In genomic region chr8:3236277-3236676, GRCm38 (mm10) we compare ENCODE assay signal across 19 mouse cellular contexts. TPM values are rescaled to one million over a fixed set of nuclear protein-coding genes. Genes with fewer than 3 reads are reported as not detected.
A peak's percentile ranks its signal among the peaks of the same experiment; 100 is the strongest.
DNase-seq lines count a peak whose midpoint lies in the region; ATAC-seq and TF ChIP-seq lines count a peak whose summit lies in the region.
"Had no signal": no experiment of that assay in that cellular context is flagged by ENCODE, and none has a peak within 500 bp of the region (broad histone marks: within the 10 kb centered on the region; RNA-seq: fewer than 3 reads in every experiment).

No protein-coding gene starts in this region.

- no peak for ATAC-seq in heart, embryonic 16.5 days (replicated peaks; ENCODE audit: extremely low read depth, insufficient read depth, low FRiP score)
- ATAC-seq: forebrain, embryonic 16.5 days; intestine, embryonic 15.5 days had no signal

- TF ChIP-seq CTCF in thymus, adult 2 months (IDR thresholded peaks at IDR 0.05; ENCODE audit: borderline replicate concordance, control insufficient read depth, extremely low read depth, insufficient read depth, low read length, poor library complexity): no peak

- no peak overlapping the region for H3K9ac ChIP-seq in heart, embryonic 16.5 days (ENCODE audit: low read length)
- H3K9ac ChIP-seq: forebrain, embryonic 12.5 days; hindbrain, embryonic 14.5 days; intestine, embryonic 15.5 days had no signal

- H3K9me3 ChIP-seq in heart, embryonic 16.5 days (replicated peaks; ENCODE audit: control insufficient read depth, low read length): no peaks in the 10 kb centered on the region
- H3K9me3 ChIP-seq: forebrain, embryonic 12.5 days; hindbrain, embryonic 10.5 days; intestine, embryonic 15.5 days had no signal

- peaks cover 41% of the 10 kb centered on the region for H3K4me1 ChIP-seq in heart, embryonic 16.5 days (ENCODE audit: control insufficient read depth, insufficient read depth, low read length)
- no peaks in the 10 kb centered on the region; the same call in 1 of the 2 replicates for H3K4me1 ChIP-seq in thymus, adult 2 months (replicated peaks; ENCODE audit: control insufficient read depth, insufficient read depth, low read length)
- H3K4me1 ChIP-seq: forebrain, embryonic 12.5 days; hindbrain, embryonic 10.5 days had no signal

- H3K4me2 ChIP-seq in heart, embryonic 16.5 days (ENCODE audit: low read depth, low read length): no peak overlapping the region
- H3K4me2 ChIP-seq: forebrain, embryonic 12.5 days; hindbrain, embryonic 14.5 days; intestine, embryonic 15.5 days had no signal

- peak overlapping the region; percentile 86; the same call in 1 of the 2 replicates for H3K27ac ChIP-seq in heart, embryonic 16.5 days (ENCODE audit: low read length)
- H3K27ac ChIP-seq in thymus, adult 2 months (ENCODE audit: control insufficient read depth, insufficient read depth, low read length): no peak overlapping the region
- H3K27ac ChIP-seq: forebrain, embryonic 12.5 days; hindbrain, embryonic 10.5 days; hindbrain, embryonic 14.5 days; intestine, embryonic 15.5 days had no signal

- H3K36me3 ChIP-seq in heart, embryonic 16.5 days (ENCODE audit: control insufficient read depth, insufficient read depth): no peaks in the 10 kb centered on the region
- no peaks in the 10 kb centered on the region for H3K36me3 ChIP-seq in thymus, adult 2 months (ENCODE audit: control insufficient read depth, insufficient read depth, low read length)
- H3K36me3 ChIP-seq: forebrain, embryonic 12.5 days; hindbrain, embryonic 10.5 days; intestine, embryonic 15.5 days had no signal

- H3K27me3 ChIP-seq in heart, embryonic 16.5 days (ENCODE audit: control insufficient read depth, insufficient read depth, low read length): no peaks in the 10 kb centered on the region
- no peaks in the 10 kb centered on the region for H3K27me3 ChIP-seq in thymus, adult 2 months (ENCODE audit: control insufficient read depth, insufficient read depth, low read length)
- H3K27me3 ChIP-seq: CH12.LX; forebrain, embryonic 12.5 days; intestine, embryonic 15.5 days had no signal

- DNase-seq in heart, adult 11 months: peak; percentile 94
- DNase-seq in heart, adult 8-10 months (ENCODE audit: low spot score): no peak
- no peak for DNase-seq in heart, postnatal 4 days
- peak; percentile 30 for DNase-seq in lung, postnatal 10 days
- DNase-seq in lung, postnatal 14 days: no peak
- peak; percentile 80 for DNase-seq in fat pad, adult 2 months (ENCODE audit: extremely low read depth, low read depth, low spot score)
- DNase-seq in thymus, adult 2 months: no peak
- DNase-seq: adrenal gland, adult 8-10 months; adrenal gland, postnatal 36 days; cerebellum, postnatal 10 days; gastrocnemius, postnatal 25 days; kidney, adult 9 months had no signal

- 53% methylated on average over 3 of the region's 3 CpGs for WGBS in heart, embryonic 16.5 days
- 92% methylated on average over 3 of the region's 3 CpGs for WGBS in thymus, adult 2 months

- H3K4me3 ChIP-seq in heart, embryonic 16.5 days (ENCODE audit: low read length): no peak overlapping the region
- no peak overlapping the region for H3K4me3 ChIP-seq in thymus, adult 2 months (ENCODE audit: control insufficient read depth, insufficient read depth, low read length)
- H3K4me3 ChIP-seq: forebrain, embryonic 12.5 days; hindbrain, embryonic 10.5 days; intestine, embryonic 15.5 days had no signal

- TF ChIP-seq POLR2A in thymus, adult 2 months (IDR thresholded peaks at IDR 0.05; ENCODE audit: control insufficient read depth, extremely low read depth, insufficient read depth, low read length, poor library complexity): no peak

RNA-seq across cellular contexts. Expression of gene Insr, which starts 43.1 kb away (rescaled TPM):
- 100 to 1,000 TPM; 117 to 175 (median 143) TPM for total RNA-seq in heart, adult 8-10 months (2022)
- polyA plus RNA-seq in heart, embryonic 16.5 days (2015; fragmentation: Nextera tagmentation; extraction: Ambion mirVana): 60.0 and 65.5 TPM in 2 replicates
- total RNA-seq in heart, postnatal 4 days (2021): 100 to 1,000 TPM; 118 to 122 TPM
- 22.0 and 26.3 TPM in 2 replicates for polyA plus RNA-seq in thymus, adult 2 months (2012; rRNA removed)

Comparison
In these comparisons a context has a peak if more than half of its experiments do, and no peak if none do; other contexts are left out.
1. DNase-seq: peak in heart, adult 11 months (single experiment), lung, postnatal 10 days (single experiment) and fat pad, adult 2 months (single experiment); none in heart, adult 8-10 months (single experiment), heart, postnatal 4 days (single experiment), lung, postnatal 14 days (single experiment) and thymus, adult 2 months (single experiment).